Comparison of ENCODE assay signal across 8 mouse cellular contexts in the genomic region with DNA sequence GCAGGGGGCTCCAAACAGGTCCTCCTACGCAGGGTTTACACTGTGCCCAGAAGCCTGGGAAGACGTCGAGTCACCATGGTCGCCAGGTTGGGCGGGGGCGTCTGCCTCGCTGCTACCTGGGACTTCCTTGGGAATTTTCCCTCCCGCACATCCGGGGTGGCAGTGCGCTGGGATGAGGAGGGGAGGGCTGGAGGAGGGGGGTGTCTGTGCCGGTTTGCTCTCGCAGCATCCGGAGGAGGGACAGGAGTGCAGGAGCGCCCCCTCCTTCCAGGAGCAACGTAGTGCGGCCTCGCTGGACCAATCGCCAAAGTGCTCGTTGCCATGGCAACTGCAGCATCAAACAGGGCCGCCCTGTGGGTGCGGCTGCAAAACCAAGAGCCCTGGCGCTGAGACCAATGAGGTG.
A peak's percentile ranks its signal among the peaks of the same experiment; 100 is the strongest.
DNase-seq lines count a peak whose midpoint lies in the region; ATAC-seq and TF ChIP-seq lines count a peak whose summit lies in the region.

No protein-coding gene starts in this region.

- peak overlapping the region; percentile 59 for H3K4me2 ChIP-seq in forebrain, embryonic 12.5 days
- peak overlapping the region; percentile 34 for H3K4me2 ChIP-seq in heart, embryonic 15.5 days
- peak overlapping the region; percentile 25 for H3K4me2 ChIP-seq in kidney, postnatal 0 days (ENCODE audit: low read length)

- peak; percentile 91 for ATAC-seq in forebrain, embryonic 12.5 days (ENCODE audit: low FRiP score)
- ATAC-seq in heart, embryonic 15.5 days (replicated peaks; ENCODE audit: insufficient number of reproducible peaks, insufficient read depth, low FRiP score, low read depth) = no peak
- ATAC-seq in kidney, postnatal 0 days (replicated peaks; ENCODE audit: low FRiP score, low read depth) = 0 out of 2 replicates have a peak, but pooled peaks have one; percentile 46

- peaks cover 45% of the 10 kb centered on the region for H3K4me1 ChIP-seq in forebrain, embryonic 12.5 days
- peaks cover 46% of the 10 kb centered on the region for H3K4me1 ChIP-seq in heart, embryonic 15.5 days (replicated peaks)
- no peaks in the 10 kb centered on the region for H3K4me1 ChIP-seq in kidney, postnatal 0 days (replicated peaks; ENCODE audit: insufficient read depth, low read length)

- peak; percentile 13 for DNase-seq in A20 (ENCODE audit: low read depth, low spot score)
- peak; percentile 88 for DNase-seq in brain, embryonic 18.5 days (ENCODE audit: low read depth, low spot score)
- peak; percentile 67 for DNase-seq in kidney, postnatal 0 days (ENCODE audit: low spot score)
- DNase-seq in liver = peak; percentile 64
- DNase-seq in natural killer cell, adult 2 months (ENCODE audit: low spot score in 2 of 2) = peak; percentile 59 to 78
- peak; percentile 91 for DNase-seq in splenic B cell, adult 2 months (ENCODE audit: low read depth, low spot score)

- 0 out of 2 replicates have a peak overlapping the region, but pooled peaks have one; percentile 46 for H3K27ac ChIP-seq in forebrain, embryonic 12.5 days
- H3K27ac ChIP-seq in heart, embryonic 15.5 days = peak overlapping the region; percentile 90
- H3K27ac ChIP-seq in kidney, postnatal 0 days = no peak overlapping the region

- H3K27me3 ChIP-seq in forebrain, embryonic 12.5 days = peaks cover 17% of the 10 kb centered on the region
- H3K27me3 ChIP-seq in heart, embryonic 15.5 days = no peaks in the 10 kb centered on the region
- H3K27me3 ChIP-seq in kidney, postnatal 0 days (ENCODE audit: insufficient read depth, low read length) = no peaks in the 10 kb centered on the region
- H3K27me3 ChIP-seq in splenic B cell, adult 2 months (ENCODE audit: control insufficient read depth, insufficient read depth, low read length, poor library complexity, severe bottlenecking) = no peaks in the 10 kb centered on the region

- WGBS in forebrain, embryonic 12.5 days = under 1% methylated on average over 22 of the region's 22 CpGs
- 12% methylated on average over 22 of the region's 22 CpGs for WGBS in heart, embryonic 15.5 days
- WGBS in kidney, postnatal 0 days = 2% methylated on average over 21 of the region's 22 CpGs

- no peaks in the 10 kb centered on the region for H3K9me3 ChIP-seq in forebrain, embryonic 12.5 days
- H3K9me3 ChIP-seq in heart, embryonic 15.5 days (replicated peaks) = no peaks in the 10 kb centered on the region
- H3K9me3 ChIP-seq in kidney, postnatal 0 days (replicated peaks; ENCODE audit: low read length) = no peaks in the 10 kb centered on the region

- H3K4me3 ChIP-seq in forebrain, embryonic 12.5 days (replicated peaks) = peak overlapping the region; percentile 38
- peak overlapping the region; percentile 10; the same call in 1 of the 2 replicates for H3K4me3 ChIP-seq in heart, embryonic 15.5 days
- H3K4me3 ChIP-seq in kidney, postnatal 0 days (replicated peaks; ENCODE audit: low read depth, low read length) = no peak overlapping the region

- no peaks in the 10 kb centered on the region for H3K36me3 ChIP-seq in forebrain, embryonic 12.5 days (replicated peaks)
- no peaks in the 10 kb centered on the region for H3K36me3 ChIP-seq in heart, embryonic 15.5 days
- H3K36me3 ChIP-seq in kidney, postnatal 0 days (ENCODE audit: insufficient read depth, low read length) = no peaks in the 10 kb centered on the region
- no peaks in the 10 kb centered on the region for H3K36me3 ChIP-seq in splenic B cell, adult 2 months (ENCODE audit: control insufficient read depth, insufficient read depth, low read length, poor library complexity, severe bottlenecking)

- peak; percentile 12; the same call in 1 of the 2 replicates for TF ChIP-seq CTCF in kidney, postnatal 0 days (IDR thresholded peaks at IDR 0.05; ENCODE audit: low read depth)

- H3K9ac ChIP-seq in forebrain, embryonic 12.5 days = peak overlapping the region; percentile 48
- H3K9ac ChIP-seq in heart, embryonic 15.5 days = no peak overlapping the region
- H3K9ac ChIP-seq in kidney, postnatal 0 days (ENCODE audit: low read depth, low read length) = no peak overlapping the region

Comparison
In these comparisons a context has a peak if more than half of its experiments do, and no peak if none do; other contexts are left out.
1. DNase-seq: peak in every context shown above with its lines; median percentile 91 in splenic B cell, adult 2 months; 88 in brain, embryonic 18.5 days; 68 in natural killer cell, adult 2 months; 67 in kidney, postnatal 0 days; 64 in liver; 13 in A20.